Mouse (Mus musculus): ENCODE results near the gene Fbxw11.

Gene Fbxw11

GRCm38 (mm10) chr11:32642249-32642876 is at the start of gene Fbxw11:
Gene Fbxw11 (plus strand): TSS chr11:32642724.
- WGBS = under 1% methylated on average over 62 of the region's 64 CpGs

- WGBS = 84% methylated on average over 7 of the region's 7 CpGs
Measured at GRCm38 (mm10) chr11:32593081-32593480, 49.4 kb upstream of the Fbxw11 start.

GRCm38 (mm10) chr11:32594122-32594521 is 48.4 kb upstream of the Fbxw11 start:
- 97% methylated on average over 4 of the region's 4 CpGs for WGBS

GRCm38 (mm10) chr11:32600371-32600770 is 42.2 kb upstream of the Fbxw11 start:
- 93% methylated on average over 6 of the region's 6 CpGs for WGBS

- WGBS = 75% methylated on average over 12 of the region's 12 CpGs
Measured at GRCm38 (mm10) chr11:32601528-32602323, 40.8 kb upstream of the Fbxw11 start.

- 72% methylated on average over 4 of the region's 4 CpGs for whole genome bisulfite sequencing
Measured at GRCm38 (mm10) chr11:32604663-32605062, 37.9 kb upstream of the Fbxw11 start.

- 65% methylated on average over 7 of the region's 7 CpGs for WGBS
Measured at GRCm38 (mm10) chr11:32605131-32605860, 37.2 kb upstream of the Fbxw11 start.

GRCm38 (mm10) chr11:32605907-32606306 is 36.6 kb upstream of the Fbxw11 start:
- WGBS = 90% methylated on average over 3 of the region's 3 CpGs

- WGBS = 79% methylated on average over 6 of the region's 6 CpGs
Measured at GRCm38 (mm10) chr11:32610616-32611015, 31.9 kb upstream of the Fbxw11 start.

GRCm38 (mm10) chr11:32612304-32612703 is 30.2 kb upstream of the Fbxw11 start:
- 88% methylated on average over 6 of the region's 6 CpGs for WGBS

GRCm38 (mm10) chr11:32614463-32614862 is 28.1 kb upstream of the Fbxw11 start:
- WGBS = 99% methylated on average over 29 of the region's 29 CpGs

- 53% methylated on average over 11 of the region's 11 CpGs for WGBS
Measured at GRCm38 (mm10) chr11:32615561-32615960, 27.0 kb upstream of the Fbxw11 start.

- WGBS = 81% methylated on average over 6 of the region's 6 CpGs
Measured at GRCm38 (mm10) chr11:32616091-32616490, 26.4 kb upstream of the Fbxw11 start.

GRCm38 (mm10) chr11:32618036-32618435 is 24.5 kb upstream of the Fbxw11 start:
- 84% methylated on average over 1 of the region's 1 CpGs for WGBS

GRCm38 (mm10) chr11:32618641-32619040 is 23.9 kb upstream of the Fbxw11 start:
- 91% methylated on average over 5 of the region's 5 CpGs for WGBS

- WGBS = 32% methylated on average over 8 of the region's 8 CpGs
Measured at GRCm38 (mm10) chr11:32619257-32619816, 23.2 kb upstream of the Fbxw11 start.

- 89% methylated on average over 6 of the region's 6 CpGs for WGBS
Measured at GRCm38 (mm10) chr11:32619866-32620456, 22.6 kb upstream of the Fbxw11 start.

GRCm38 (mm10) chr11:32621831-32622478 is 20.6 kb upstream of the Fbxw11 start:
- 88% methylated on average over 12 of the region's 12 CpGs for WGBS

GRCm38 (mm10) chr11:32622479-32623190 is 19.9 kb upstream of the Fbxw11 start:
- 87% methylated on average over 13 of the region's 13 CpGs for WGBS

GRCm38 (mm10) chr11:32623236-32623635 is 19.3 kb upstream of the Fbxw11 start:
- 73% methylated on average over 5 of the region's 5 CpGs for WGBS

GRCm38 (mm10) chr11:32623912-32624311 is 18.6 kb upstream of the Fbxw11 start:
- 98% methylated on average over 6 of the region's 6 CpGs for WGBS

Measured in cerebral cortex, adult 2 months (tissue).